Mouse (Mus musculus): ENCODE measurements around the gene Rorb.

DNA sequence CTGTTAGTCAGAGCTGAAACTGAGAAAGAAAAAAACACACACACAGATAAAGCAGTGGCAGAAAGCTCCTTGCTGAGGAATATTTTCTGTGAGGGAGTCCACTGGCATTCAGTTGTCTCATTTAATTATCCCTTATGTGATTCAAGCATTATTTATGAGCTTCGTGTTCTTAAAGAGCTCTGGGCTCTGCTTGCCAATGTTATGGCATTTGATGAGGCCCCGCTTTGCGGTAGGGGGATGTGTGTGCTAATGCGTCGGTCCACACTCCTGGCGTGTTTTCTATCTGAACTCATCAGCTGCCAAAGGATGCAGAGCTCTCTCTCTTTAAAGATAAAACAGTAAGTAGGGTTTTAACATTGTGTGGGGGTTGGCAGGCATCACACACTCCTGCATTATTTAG is 37.9 kb upstream of the Rorb start:
- TF ChIP-seq CTCF (IDR thresholded peaks at IDR 0.05; ENCODE audit: extremely low read depth, insufficient read depth, low read length) (no peak), POLR2A (IDR thresholded peaks at IDR 0.05; ENCODE audit: extremely low read depth, insufficient read depth, low read length) (no peak)
